Mouse (Mus musculus): ENCODE results near the gene Cacnb3.
"Not testable (repeated sequence)": the region's sequence is repeated elsewhere in the genome, so short reads cannot be mapped to it uniquely, and the experiment has no call there.

Gene Cacnb3
- long read RNA-seq, experiment 1, partial matches to known transcripts = 2 of 2 reads
- long read RNA-seq, experiment 1, other reads (novel, unspliced or antisense) = 0 of 2 reads
- long read RNA-seq, experiment 2 = 0 reads

DNA sequence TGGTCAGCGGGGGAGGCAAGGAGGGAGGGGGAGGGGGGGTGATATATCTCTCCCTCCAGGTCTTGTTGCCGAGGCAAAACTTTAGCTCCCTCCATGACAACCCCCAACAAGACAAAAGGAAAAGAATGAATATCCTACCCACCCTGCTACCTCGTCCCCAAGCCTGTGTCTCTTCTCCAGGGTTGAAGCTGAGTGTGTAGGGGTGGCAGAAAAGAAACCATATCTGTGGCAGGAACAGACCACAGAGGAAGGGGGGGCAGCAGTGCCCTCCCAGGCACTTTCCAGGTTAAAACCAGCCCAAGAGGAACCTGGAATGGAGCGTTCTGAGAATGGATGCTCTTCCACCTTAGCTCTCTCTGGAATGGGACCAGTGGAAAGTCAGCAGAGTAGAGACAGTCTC lies at the start of gene Cacnb3:
Cacnb3 (plus strand) TSS at position 301 of the 400 bp plus-strand sequence.
- intact Hi-C loops (cut with DNase I) = no loop called here

DNA sequence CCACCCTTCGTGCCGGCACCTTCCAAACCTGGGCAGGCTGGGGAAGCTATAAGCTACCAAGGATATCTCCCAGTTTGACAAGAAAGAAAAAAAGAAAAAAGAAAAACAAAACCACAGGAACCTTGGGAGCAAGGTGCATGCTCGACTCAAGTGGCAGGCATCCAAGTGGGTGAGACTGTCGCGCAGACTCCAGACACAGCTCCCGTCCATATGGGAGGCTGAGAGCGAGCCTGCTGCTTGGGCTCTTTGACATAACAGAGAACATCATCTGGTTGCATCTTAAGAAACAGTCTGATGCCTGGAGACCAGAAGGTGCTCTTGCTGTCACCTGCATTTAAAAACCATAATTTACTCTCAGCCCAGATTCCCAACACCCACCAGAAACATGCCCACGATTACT lies 48.2 kb upstream of the Cacnb3 start:
- intact Hi-C loops (cut with DNase I) = no loop called here

DNA sequence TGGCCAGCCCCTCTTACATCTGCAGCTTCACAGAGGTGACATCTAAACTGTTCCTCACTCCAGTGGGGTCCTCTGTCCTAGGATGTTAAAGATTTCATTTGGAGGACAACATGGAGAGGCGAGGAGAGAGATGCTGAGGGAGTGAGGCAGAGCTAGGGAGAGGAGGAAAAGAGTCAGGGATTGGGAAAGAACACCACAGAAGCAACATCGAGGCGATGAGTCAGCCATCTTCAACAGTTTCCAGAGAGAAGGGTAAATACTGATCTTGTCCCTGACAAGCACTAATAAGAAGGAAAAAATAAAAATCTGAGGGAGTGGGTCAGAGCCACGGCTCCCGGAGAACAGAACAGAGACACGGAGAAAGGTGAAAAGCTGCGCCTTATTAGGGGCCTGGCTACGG lies 47.6 kb upstream of the Cacnb3 start:
- intact Hi-C loops (cut with DNase I) = no loop called here

DNA sequence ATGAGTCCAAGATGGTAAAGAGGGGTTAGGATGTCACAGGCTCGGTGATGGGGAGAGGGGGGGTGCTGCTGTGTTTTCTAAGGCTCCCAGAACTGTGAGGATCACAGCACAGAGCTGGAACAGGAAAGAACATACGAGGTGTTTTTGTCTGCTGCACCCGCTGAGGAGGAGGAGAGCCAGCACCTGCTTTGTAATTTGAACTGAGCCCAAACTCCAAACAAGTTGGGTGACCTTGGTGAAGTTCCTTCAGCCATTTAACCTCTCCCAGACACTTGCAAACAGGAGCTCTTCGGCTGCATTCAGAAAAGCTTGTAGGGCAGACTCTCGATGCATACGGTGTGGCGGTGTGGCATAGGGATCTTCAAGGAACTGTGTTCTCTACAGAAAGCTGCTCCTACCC lies 45.2 kb upstream of the Cacnb3 start:
- intact Hi-C loops (cut with DNase I) = no loop called here

DNA sequence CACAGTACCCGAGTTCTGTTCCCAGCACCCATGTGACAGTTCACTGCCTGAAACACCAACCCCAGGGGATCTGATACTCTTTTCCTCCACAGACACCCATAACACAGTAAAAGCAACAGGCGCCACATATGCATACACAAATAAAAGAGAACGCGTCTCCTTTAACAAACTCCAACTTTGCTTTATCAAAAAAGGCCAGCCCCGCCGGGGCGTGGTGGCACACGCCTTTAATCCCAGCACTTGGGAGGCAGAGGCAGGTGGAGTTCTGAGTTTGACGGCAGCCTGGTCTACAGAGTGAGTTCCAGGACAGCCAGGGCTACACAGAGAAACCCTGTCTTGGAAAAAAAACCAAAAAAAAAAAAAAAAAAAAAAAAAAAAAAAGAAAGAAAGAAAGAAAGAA lies 44.5 kb upstream of the Cacnb3 start:
- intact Hi-C loops (cut with DNase I) = not testable (repeated sequence)

DNA sequence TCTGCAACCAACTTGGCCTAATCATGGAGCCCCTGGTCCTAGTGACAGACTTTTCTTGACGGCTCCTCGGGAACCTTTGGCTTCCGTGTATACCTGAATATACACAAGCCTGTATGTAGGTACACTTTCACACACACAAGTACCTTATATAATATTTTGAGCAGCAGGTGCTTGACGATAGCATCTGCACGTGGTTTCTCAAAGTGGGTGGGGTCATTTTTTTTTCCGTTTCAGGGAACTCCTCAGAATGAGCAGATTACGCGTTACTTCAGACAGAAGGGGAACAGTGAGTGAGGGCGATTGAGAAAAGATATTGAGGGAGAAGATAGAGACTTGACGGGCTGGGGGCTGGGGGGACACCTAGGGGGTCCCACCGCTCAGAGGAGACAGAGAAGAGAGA lies 42.9 kb upstream of the Cacnb3 start:
- intact Hi-C loops (cut with DNase I) = no loop called here

DNA sequence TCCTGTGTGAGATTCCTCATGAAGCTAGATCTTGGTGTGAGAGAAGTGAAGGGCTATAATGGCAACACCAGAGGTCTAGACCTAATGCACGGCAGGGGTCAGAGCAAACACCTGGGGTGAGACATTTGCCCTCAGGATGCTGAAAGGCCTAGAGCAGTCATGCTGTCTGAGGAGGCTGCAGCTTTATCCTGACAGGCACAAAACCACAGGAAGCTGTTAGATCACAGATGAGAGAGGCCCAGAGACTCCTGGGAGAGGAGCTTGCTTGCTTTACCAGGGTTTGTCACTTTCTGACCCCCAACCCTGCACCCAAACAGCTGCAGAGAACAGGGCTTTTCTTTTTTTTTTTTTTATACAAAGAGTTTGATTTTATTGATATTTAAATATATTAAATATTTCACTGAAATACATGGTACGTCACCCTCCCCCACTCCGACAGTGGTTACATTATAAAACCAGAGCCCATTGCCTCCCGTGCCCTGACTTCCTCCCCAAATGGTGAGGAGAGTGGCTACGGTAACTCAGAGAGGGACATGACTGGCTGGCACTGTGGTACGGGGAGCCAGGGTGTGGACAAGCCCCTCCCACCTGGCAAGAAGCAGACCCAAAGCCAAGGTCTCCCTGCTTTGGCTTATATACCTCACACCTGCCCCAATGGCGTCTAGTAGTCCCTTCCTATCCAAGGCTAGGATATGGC lies 40.9 kb upstream of the Cacnb3 start:
- intact Hi-C loops (cut with DNase I) = no loop called here

DNA sequence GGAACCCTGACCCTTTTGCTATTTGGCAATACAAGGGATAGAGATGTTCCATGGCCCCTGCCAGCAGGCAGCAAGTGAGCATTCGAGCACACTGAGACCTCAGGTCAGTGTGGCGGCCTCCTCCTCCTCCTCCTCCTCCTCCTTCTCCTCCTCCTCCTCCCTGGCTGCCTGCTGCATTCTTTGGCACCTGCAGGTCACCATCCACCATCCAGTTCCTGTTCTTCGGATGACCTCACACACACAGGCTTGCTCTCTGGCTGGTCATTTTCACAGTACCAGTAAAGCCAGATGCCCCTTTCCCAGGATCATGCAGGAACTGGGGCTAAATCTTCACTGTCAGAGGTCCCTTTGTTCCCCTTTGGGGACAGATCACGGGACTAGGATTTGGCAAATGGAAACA lies 39.2 kb upstream of the Cacnb3 start:
- intact Hi-C loops (cut with DNase I) = no loop called here

DNA sequence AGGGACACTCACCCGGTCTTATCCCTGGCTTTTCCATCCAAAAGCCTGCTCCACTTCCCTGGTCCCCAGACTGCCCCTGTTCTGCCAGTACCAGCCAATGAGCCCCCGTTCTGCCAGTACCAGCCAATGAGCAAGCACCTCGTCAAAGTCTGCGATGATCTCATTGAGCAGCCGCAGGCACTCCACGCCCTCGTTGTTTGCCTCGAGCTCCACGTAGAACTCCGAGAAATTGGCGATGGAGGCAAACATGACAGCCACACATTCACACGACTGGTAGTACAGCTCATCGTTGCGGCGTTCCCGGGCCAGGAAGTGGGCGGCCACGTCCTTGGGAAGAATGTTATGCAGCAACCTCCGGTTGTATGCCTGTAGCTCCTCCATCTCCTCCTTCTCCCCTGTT lies 36.4 kb upstream of the Cacnb3 start:
- intact Hi-C loops (cut with DNase I) = no loop called here

DNA sequence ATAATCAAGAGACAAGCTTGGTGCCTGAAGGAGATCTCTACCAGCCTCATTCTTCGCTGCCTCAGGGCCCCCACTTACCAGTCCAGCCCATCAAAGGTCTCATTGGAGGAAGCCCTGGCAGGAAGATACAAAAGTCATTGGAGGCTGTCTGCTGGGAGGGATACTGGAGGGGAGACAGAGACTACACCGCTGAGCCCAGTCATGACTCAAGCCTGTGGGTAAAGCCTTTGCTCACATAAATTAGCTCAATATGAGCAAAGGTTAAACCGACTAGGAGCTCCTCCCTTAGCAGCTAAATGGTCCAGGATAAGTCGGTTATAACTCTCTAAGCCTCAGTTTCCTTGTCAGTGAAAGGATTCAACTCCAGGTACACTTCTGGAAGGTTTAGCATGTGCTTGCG lies 35.6 kb upstream of the Cacnb3 start:
- intact Hi-C loops (cut with DNase I) = no loop called here

DNA sequence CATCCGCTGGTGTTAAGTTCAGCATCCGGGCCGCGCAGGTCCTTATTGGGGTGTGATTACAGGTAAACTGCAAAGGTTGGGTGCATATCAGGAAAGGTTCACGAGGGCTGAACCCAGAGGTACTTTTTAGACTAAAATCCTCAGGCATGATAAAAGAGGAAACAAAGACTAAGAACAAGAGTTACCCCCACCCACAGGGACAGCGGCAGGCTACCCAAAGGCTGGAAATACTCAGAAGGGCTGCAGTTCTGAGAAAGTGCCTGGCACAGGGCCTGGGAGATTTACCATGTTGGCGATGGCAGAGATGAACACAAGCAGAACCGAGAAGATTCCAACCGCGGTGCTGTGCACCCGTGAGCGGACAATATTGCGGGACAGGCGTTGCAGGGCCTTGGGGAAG lies 34.0 kb upstream of the Cacnb3 start:
- intact Hi-C loops (cut with DNase I) = no loop called here

DNA sequence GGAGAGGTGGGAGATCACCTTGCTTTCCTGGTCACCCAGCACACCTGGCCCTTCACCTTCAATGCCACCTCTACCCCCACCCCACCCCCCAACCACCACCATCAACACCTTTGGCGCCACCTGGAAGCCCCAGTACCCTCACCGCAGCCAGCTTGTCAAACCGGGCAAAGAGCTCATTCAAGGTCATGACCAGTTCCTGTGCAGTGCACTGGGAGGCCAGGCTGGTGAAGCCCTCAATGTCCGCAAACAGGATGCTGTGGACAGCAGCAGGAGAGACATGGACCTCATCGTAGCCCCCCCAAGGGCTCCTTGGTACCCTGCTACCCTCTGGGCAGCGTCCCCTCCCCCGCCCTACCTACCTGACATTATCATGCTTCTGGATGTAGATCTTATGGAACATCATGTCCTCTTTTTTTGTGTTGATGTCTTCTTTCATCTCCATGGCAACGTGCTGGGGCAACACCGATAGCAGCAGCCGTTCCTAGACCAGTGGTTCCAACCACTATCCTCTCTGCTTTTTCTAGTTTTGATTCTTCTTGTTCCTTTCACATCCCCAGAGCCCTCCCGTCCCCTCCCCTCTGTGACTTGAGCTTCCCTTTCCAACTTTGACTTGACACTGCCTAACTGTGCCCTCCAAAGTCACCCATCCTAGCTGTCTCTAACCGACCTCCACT lies 30.5 kb upstream of the Cacnb3 start:
- intact Hi-C loops (cut with DNase I) = no loop called here

DNA sequence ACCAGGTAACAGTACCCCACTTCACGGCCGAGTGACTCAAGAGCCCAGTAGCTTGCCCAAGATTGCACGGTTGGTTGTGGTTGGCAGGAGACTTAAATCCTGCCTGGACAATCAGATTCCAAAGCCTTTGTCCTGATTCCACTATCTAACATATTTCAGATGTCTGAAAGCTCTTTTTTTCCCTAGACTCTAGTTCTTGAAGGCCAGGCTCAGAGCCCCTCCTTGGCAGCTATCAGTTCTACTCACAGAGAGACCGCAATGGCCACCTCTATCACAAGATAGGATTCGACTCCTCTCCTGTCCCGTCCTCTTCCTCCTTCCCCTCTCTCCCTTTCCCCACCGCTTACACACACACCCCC lies 28.8 kb upstream of the Cacnb3 start:
- intact Hi-C loops (cut with DNase I) = no loop called here

DNA sequence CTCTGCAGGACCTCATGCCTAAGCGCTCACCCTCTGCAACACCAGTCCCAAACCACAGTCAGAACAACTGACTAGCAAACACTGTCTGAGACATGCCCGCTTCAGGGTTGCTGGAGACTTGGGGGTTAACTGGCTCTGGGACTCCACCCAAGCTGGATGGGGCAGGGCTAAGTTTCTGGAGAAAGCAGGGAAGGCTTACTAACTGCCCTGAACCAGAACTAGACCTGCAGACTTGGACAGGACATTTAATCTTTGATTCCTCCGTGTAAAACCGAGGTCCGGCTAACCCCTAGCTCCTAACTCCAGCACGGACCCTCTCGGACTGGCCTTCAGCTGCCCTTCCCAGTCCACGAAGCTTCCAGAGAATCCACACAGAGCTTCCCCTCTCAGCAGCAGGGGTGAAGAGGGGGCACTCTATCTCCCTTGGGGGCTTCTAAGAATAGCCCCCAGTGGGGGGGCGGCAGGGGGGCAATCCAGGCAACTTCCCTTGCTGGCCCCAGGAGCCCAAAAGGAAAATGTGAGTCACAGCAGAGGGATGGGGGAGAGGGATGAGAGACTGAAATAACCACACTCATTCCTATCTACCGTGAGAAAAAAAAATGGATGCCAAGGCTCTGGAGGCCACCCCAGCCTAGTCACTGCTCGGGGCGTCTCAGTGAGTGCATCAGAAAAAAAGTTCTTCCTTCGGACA lies 28.3 kb upstream of the Cacnb3 start:
- intact Hi-C loops (cut with DNase I) = no loop called here

DNA sequence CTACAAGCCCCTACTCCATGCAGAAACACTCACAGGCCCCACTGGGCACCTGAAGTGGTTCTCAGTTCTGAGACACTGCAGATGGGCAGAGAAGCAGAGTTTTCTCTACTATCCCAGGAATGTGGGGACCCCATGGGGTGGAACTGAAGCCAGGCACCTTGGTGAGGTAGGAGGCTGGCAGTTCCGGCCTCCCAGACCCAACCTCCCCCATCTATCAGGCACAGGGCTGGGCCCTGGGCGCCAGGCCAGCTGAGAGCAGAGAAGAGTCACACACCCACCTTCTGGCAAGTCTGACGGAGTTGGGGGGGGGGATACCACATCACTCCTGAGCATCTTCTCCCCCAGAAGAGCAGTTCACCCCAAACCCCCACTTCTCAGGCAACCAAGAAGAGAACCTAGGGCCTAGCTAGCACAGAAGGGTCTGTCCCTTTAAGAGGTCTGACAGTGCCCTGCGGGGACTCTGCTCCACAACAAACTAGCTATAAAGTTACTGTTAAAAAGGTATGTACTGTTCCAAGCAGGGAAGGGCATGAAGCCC lies 27.6 kb upstream of the Cacnb3 start:
- intact Hi-C loops (cut with DNase I) = no loop called here

DNA sequence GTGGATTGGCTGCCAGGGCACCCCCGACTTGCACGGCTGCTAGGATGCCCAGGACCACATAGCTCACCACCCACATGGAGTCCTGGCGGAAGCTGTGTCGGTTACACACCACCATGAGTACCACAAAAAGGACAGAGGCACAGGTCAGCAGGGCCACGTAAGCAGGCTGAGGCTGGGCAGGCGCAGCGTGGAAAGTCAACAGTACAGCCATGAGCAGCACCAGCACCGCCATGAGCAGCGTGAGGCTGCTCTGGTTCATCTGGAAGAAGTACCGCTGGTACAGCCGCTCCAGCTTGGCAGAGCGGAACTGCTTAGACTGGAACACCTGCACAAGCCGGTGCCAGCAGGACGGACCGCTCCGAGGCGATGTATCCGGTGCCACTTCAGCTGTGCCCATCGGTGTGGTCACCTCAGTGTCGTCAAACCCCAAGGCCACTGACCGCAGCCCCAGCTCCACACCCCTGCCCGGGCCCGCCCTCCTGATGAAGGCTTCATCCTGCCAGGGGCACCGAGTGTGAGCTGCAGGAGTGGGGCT lies 26.5 kb upstream of the Cacnb3 start:
- intact Hi-C loops (cut with DNase I) = no loop called here

DNA sequence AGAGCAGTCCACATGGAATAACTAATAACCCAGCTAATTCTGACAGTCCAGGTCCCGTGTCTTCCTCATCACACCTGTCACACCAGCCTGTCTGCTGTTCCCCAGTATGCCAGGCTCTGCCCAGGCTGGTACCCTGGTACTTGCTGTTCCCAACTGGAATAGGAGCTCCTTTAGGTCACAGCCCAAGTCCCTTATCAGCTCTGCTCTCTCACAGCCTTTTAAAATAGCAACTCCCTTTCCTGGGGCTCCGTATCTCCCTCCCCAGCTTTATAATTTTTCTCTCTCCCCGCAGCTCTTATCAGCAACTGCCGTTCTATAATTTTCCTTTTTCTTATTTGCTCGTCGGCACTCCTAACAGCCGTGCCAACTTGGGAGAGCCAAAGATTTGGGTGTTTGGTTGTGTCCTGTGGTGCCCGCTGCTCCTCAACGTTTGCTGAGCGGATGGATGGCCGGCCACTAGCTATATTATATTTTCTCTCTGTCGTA lies 24.5 kb upstream of the Cacnb3 start:
- intact Hi-C loops (cut with DNase I) = no loop called here

DNA sequence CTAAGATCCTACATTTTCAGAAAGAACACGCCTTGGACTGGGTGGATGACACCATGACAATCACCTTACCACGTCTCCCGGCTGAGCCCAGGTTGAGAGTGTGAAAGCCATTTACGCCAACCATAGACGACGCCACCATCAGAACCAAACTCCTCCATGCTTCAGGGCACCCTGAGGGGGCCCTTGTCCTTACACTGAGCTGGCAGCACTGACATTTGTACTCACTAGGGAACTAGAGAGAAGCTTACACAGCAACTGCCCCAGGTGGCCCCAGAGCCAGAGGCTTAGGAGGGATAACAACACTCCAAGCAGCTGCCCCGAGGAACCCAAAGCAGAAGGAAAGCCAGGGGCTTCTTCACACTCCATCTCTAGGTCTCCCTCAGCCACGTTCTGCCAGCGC lies 23.9 kb upstream of the Cacnb3 start:
- intact Hi-C loops (cut with DNase I) = no loop called here

DNA sequence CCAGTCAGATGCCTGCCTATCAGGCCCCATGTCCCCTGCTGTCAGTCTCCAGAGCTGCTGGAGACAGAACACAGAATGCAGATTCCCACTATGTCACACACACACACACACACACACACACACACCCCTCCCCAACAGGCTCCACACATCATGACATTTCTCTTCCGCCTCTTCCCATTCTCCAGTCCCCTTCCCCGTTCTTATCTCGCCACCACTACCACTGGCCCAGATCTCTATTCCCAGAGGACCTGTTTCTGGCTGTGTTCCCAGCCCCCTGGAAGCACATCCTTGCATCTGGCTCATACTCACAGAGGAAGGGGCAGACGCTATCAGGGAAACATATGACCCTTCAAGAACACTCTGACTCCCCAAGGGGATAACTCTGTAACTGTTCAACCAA lies 23.1 kb upstream of the Cacnb3 start:
- intact Hi-C loops (cut with DNase I) = no loop called here

DNA sequence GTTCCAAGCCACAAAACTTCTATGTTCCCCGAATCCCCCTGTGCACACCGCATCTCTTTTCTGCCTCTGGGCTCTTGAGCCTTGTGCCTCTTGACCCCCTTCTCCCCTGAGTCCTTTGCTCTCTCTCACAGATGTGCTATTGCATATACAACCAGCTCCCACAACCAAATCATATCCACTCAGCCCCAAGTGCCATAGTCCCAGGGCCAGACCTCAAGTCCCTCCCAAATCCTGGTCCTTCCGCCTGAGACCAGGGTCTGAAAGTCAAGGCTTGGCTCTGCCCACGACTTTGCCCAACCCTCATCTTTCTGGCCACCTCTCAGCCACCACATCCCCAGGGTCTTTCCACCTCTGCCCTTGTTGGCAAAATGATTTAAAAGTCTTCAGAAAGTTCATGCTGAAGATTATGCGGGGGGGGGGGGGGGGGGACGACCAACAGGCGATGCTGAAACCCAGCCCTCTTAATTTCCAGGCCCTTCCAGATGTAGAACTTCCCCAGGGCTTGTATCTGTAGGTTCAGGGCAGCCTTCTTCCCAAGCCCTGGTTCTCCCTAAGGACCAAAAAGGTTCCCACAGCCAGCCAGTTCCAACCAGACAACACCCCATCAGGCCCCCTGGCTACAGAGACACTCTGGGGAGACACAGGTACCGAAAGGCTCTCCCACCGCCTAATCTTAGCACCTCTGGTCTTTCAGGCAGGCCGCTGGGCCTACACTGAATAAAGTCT lies 22.4 kb upstream of the Cacnb3 start:
- intact Hi-C loops (cut with DNase I) = no loop called here

DNA sequence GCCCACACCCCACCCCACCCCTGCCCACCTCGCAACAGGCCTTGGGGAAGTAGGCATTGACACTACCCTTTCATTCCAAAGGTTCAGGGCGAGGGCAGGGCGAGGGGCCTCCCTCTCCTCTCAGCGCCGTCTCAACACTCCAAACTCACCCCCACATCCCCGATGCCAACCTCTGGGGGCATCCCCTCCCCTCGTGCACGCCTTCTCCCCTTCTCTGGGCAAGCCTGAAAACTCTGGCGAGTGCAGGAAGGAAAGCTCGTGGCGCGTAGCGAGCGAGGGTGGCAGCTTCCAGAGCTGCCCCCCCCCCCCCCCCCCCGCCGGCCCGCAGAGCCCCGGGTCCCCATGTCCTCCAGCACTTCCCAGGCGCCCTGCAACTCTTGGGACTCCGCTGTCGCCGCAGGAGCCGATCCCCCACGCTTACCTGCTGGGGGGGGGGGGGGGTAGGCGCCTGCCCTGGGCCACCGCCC lies 21.8 kb upstream of the Cacnb3 start:
- intact Hi-C loops (cut with DNase I) = no loop called here
